Mouse (Mus musculus) embryonic facial prominence, embryonic 12.5 days (tissue): ENCODE measurements around the gene Galc. TPM values are rescaled to one million over a fixed set of nuclear protein-coding genes. Genes with fewer than 3 reads are reported as not detected.
"Not testable (repeated sequence)": the region's sequence is repeated elsewhere in the genome, so short reads cannot be mapped to it uniquely, and the experiment has no call there.

Experiments
- ATAC-seq: fragments of 200-750 bp; cut with Nextera tagmentation; 2 replicates; pipeline ENCODE4 v1.8.0; 2017; ENCODE audit not compliant: insufficient number of reproducible peaks, insufficient read depth, low FRiP score, low TSS enrichment
- H3K27ac ChIP-seq: fragments of 300-500 bp; sonication (generic); 2 replicates; pipeline ENCODE4 v1.5.1; 2016; ENCODE audit warnings: mild to moderate bottlenecking
- H3K27me3 ChIP-seq: fragments of 300-500 bp; sonication (generic); 2 replicates; pipeline ENCODE4 v1.6.1; 2016; ENCODE audit warnings: mild to moderate bottlenecking, moderate library complexity
- H3K36me3 ChIP-seq: fragments of 300-500 bp; sonication (generic); 2 replicates; pipeline ENCODE4 v1.6.1; 2016; ENCODE audit warnings: mild to moderate bottlenecking
- H3K4me1 ChIP-seq: fragments of 300-500 bp; sonication (generic); 2 replicates; pipeline ENCODE4 v1.6.1; 2016
- H3K4me2 ChIP-seq: fragments of 300-500 bp; sonication (generic); replicated peaks from 2 replicates; pipeline ENCODE4 v1.6.1; 2016; ENCODE audit warnings: mild to moderate bottlenecking, moderate library complexity
- H3K4me3 ChIP-seq: fragments of 300-500 bp; sonication (generic); 2 replicates; pipeline ENCODE4 v1.5.1; 2016; ENCODE audit warnings: mild to moderate bottlenecking
- H3K9ac ChIP-seq: fragments of 300-500 bp; sonication (generic); 2 replicates; pipeline ENCODE4 v1.6.1; 2016; ENCODE audit warnings: mild to moderate bottlenecking, moderate library complexity
- H3K9me3 ChIP-seq: fragments of 300-500 bp; sonication (generic); 2 replicates; pipeline ENCODE4 v1.6.1; 2016; ENCODE audit warnings: mild to moderate bottlenecking, moderate library complexity
- WGBS: fragments of 180-500 bp; shearing (Covaris S2); methylation state at CpG from one replicate; pipeline ENCODE4 v1.1.7; 2016; 5-methylcytosine and 5-hydroxymethylcytosine counted together
- polyA plus RNA-seq: library from polyadenylated mRNA; unstranded; fragments of >200 nt; fragmentation: Nextera tagmentation; extraction: Ambion mirVana; gene quantifications from 2 replicates; pipeline ENCODE4 v1.2.1, GENCODE M21; 2016

Gene Galc
- polyA plus RNA-seq, 1 experiment from 2014 or later: 10.2 TPM

DNA sequence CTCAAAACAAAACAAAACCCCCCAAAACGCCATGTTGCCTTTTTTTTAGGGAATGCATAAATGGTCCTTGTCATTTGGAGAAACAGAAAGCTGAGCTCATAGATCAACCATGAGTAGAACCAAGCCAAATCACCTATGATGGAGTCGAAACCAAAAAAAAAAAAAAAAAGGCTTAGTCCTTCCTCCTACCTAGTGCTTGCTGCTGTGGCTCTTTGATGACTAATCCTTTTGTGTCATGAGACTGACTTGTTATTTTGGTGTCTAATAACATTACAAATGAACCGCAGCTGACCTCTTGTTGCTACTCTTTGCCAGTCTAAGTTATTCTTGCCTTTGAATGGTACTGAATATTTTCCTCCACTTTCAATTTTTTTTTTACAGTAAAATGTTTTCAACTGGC lies 9.6 kb downstream of the Galc start:
- Histone ChIP-seq H3K27ac (no peak overlapping the region), H3K9ac (no peak overlapping the region), H3K4me1 (no peaks in the 10 kb centered on the region), H3K4me2 (no peak overlapping the region), H3K9me3 (no peaks in the 10 kb centered on the region), H3K27me3 (no peaks in the 10 kb centered on the region), H3K36me3 (peaks cover 5% of the 10 kb centered on the region; the same call in 1 of the 2 replicates), H3K4me3 (no peak overlapping the region)
- WGBS: 61% methylated on average over 3 of the region's 3 CpGs
- ATAC-seq: no peak

DNA sequence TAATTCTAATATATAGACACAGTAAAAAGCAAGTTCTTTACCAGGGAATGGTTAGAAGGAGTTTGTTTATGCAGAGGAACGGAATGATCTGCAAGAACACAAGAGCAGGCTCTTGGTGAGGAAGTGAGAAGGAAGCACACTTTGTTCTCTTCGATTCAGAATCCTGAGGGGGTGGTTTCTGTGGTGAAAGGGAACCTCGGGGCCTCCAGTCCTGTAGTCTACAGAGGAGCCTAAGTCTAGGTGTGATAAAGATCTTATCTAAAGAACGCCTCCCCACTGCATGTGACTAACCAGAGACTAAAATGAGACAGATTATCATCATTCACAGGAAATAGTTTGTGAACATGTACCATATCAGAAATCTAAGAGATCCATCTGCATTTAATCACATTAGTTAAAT lies 12.4 kb downstream of the Galc start:
- Histone ChIP-seq H3K27me3 (no peaks in the 10 kb centered on the region), H3K4me3 (no peak overlapping the region), H3K27ac (no peak overlapping the region), H3K4me1 (no peaks in the 10 kb centered on the region), H3K9ac (no peak overlapping the region), H3K36me3 (peaks cover 5% of the 10 kb centered on the region; the same call in 1 of the 2 replicates), H3K9me3 (no peaks in the 10 kb centered on the region), H3K4me2 (no peak overlapping the region)
- 68% methylated on average over 4 of the region's 4 CpGs for WGBS
- ATAC-seq: no peak

DNA sequence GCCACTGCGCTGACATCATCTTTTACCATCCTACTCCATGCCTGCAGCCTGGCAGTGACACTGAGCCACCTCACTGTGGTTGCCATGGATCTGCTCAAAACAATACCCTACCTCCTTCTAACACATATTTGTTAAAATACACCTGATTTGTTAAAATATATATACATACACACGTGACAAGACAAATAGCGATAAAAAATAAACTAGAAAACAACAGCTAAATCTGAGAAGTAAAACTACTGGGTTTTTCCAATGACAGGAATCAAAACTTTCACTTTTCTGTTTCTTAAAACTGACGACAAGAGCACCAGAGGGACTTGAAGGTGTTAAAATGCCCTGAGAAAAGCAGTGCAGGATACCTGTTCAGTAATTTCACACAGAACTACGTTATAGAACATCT lies 14.4 kb downstream of the Galc start:
- no peak overlapping the region for H3K9ac ChIP-seq
- H3K4me3 ChIP-seq: no peak overlapping the region
- H3K27me3 ChIP-seq: no peaks in the 10 kb centered on the region
- no peaks in the 10 kb centered on the region for H3K36me3 ChIP-seq
- H3K4me2 ChIP-seq: no peak overlapping the region
- 94% methylated on average over 5 of the region's 5 CpGs for WGBS
- H3K27ac ChIP-seq: no peak overlapping the region
- H3K9me3 ChIP-seq: no peaks in the 10 kb centered on the region
- no peaks in the 10 kb centered on the region for H3K4me1 ChIP-seq
- ATAC-seq: no peak

DNA sequence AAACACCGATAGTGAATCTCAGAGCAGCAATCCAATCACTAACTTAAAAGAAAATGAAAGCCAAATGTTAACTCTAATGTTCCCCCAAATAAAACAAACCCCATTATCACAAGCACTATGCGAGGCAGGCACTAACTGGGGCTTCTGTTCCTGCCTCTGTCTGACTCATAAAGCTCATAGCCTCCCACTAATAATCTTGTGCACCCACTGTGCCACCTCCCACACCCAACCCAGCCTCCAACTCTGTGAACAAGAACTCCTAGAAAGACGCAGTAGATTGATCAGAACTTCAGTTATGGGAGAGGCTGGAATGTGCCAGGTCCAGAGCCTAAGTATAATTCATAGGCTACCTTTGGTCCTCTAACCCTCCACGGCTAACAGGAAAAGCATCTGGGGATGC lies 15.1 kb downstream of the Galc start:
- no peaks in the 10 kb centered on the region for H3K4me1 ChIP-seq
- no peak overlapping the region for H3K4me2 ChIP-seq
- ATAC-seq: no peak
- H3K36me3 ChIP-seq: no peaks in the 10 kb centered on the region
- H3K9me3 ChIP-seq: no peaks in the 10 kb centered on the region
- H3K9ac ChIP-seq: no peak overlapping the region
- H3K27ac ChIP-seq: no peak overlapping the region
- 80% methylated on average over 4 of the region's 4 CpGs for WGBS
- H3K27me3 ChIP-seq: no peaks in the 10 kb centered on the region
- no peak overlapping the region for H3K4me3 ChIP-seq

DNA sequence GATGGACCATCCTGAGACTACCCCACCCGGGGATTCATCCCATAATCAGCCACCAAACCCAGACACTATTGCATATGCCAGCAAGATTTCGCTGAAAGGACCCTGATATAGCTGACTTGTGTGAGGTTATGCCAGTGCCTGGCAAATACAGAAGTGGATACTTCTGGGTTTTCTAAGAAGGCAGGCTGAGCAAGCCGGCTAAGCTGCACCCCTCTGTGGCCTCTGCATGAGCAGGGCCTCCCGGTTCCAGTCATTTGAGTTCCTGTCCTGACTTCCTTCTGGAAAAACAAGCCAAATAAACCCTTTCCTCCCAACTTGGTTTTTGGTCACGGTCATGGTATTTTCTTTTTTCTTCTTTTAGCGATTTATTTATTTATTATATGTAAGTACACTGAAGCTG lies 20.8 kb downstream of the Galc start:
- H3K9me3 ChIP-seq, ATAC-seq: not testable (repeated sequence)
- 90% methylated on average over 6 of the region's 6 CpGs for WGBS

DNA sequence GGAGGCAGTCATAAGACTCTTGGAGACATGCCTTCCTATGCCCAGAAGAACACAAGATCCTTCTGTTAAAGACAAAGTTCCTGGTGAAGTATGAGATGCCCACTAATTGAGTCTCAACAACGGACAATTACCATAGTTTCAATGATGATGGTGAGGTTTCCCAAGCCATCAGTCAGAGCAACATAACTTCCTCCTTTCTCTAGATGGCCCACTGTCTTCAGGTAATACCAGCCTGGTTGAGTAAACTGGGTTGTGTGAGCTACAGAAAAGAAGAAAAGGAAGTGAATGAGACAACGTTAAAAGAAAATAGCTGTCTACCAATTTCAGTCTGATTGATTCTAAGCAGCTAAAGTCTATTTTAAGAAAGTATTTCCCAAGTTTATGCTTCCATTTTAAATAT lies 32.2 kb downstream of the Galc start:
- no peak overlapping the region for H3K4me3 ChIP-seq
- no peaks in the 10 kb centered on the region for H3K9me3 ChIP-seq
- no peak for ATAC-seq
- WGBS: 90% methylated on average over 2 of the region's 2 CpGs
- H3K27me3 ChIP-seq: no peaks in the 10 kb centered on the region
- no peak overlapping the region for H3K27ac ChIP-seq
- H3K4me1 ChIP-seq: no peaks in the 10 kb centered on the region
- no peak overlapping the region for H3K4me2 ChIP-seq
- H3K9ac ChIP-seq: no peak overlapping the region
- peaks cover 6% of the 10 kb centered on the region; the same call in 1 of the 2 replicates for H3K36me3 ChIP-seq

More for the DNA sequence above, 20.8 kb downstream of the Galc start:
- not testable (repeated sequence) for H3K27ac ChIP-seq, H3K36me3 ChIP-seq, H3K27me3 ChIP-seq, H3K4me1 ChIP-seq, H3K4me2 ChIP-seq, H3K9ac ChIP-seq, H3K4me3 ChIP-seq

DNA sequence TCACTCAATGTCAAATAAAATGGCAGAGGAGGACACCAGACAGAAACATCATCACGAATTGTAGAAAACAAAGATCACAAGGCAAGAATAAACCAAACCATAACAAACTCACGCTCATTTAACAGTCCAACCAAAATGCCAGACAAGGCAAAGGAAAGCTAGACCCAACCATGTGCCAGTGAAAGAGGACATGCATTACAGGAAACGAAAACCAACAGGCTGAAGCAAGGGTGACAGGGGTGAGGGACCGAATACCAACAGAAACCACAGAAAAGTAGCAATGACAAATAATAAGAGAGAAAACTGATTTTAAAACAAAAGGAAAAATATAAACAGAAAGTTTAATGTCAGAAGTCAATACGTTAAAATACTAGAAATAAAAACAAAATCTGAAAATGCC lies 36.0 kb downstream of the Galc start:
- H3K9ac ChIP-seq: no peak overlapping the region
- ATAC-seq: no peak
- 63% methylated on average over 5 of the region's 5 CpGs for WGBS
- H3K4me1 ChIP-seq: no peaks in the 10 kb centered on the region
- H3K27ac ChIP-seq: no peak overlapping the region
- H3K9me3 ChIP-seq: no peaks in the 10 kb centered on the region
- peaks cover 6% of the 10 kb centered on the region; the same call in 1 of the 2 replicates for H3K36me3 ChIP-seq
- H3K4me3 ChIP-seq: no peak overlapping the region
- H3K4me2 ChIP-seq: no peak overlapping the region
- no peaks in the 10 kb centered on the region for H3K27me3 ChIP-seq

DNA sequence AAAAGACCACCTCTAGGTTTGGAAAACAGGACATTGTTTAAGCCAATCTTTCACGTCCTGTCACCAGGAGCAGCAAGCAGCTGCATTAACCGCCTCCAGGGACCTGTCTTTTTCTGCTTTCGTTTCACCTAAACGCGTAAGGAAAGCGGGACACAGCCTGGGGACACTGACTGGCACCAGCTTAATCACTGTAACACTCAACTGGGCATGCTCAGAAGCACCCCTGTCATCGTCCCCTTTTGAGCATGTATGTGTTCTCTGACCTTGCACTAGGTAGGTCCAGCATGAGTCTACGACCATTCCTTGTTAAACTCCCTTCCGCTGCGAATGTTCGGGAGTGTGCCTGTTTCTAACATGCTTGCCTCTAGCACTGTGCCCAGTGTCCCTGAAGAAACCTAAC lies 42.8 kb downstream of the Galc start:
- Histone ChIP-seq H3K4me2 (no peak overlapping the region), H3K36me3 (no peaks in the 10 kb centered on the region), H3K27ac (no peak overlapping the region), H3K27me3 (no peaks in the 10 kb centered on the region), H3K4me3 (no peak overlapping the region), H3K9me3 (no peaks in the 10 kb centered on the region), H3K9ac (no peak overlapping the region), H3K4me1 (no peaks in the 10 kb centered on the region)
- 58% methylated on average over 11 of the region's 11 CpGs for WGBS
- ATAC-seq: no peak

DNA sequence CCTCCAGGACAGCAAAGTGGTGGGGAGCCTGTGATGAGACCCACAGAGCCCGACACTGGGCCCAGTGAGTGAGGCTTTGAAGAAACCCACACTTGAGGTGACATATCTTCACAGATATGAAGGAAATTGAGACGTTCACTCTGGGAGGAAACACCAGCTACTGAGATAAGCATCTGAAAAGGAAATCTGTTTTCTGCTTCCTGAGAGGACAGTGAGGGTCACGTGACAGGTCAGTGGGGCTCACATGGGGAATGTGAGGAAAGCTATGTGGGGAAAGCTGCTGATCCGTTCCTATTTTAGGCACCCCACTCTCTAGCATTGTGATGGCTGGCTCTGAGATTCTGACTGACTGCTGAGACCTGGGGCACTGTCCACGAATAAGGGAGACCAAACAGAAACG lies 43.7 kb downstream of the Galc start:
- 41% methylated on average over 6 of the region's 6 CpGs for WGBS
- Histone ChIP-seq H3K4me2 (no peak overlapping the region), H3K27me3 (no peaks in the 10 kb centered on the region), H3K9me3 (no peaks in the 10 kb centered on the region), H3K4me1 (no peaks in the 10 kb centered on the region), H3K4me3 (no peak overlapping the region), H3K36me3 (0 out of 2 replicates have a peak, but pooled peaks cover 1% of the 10 kb centered on the region), H3K9ac (no peak overlapping the region), H3K27ac (no peak overlapping the region)
- no peak for ATAC-seq

DNA sequence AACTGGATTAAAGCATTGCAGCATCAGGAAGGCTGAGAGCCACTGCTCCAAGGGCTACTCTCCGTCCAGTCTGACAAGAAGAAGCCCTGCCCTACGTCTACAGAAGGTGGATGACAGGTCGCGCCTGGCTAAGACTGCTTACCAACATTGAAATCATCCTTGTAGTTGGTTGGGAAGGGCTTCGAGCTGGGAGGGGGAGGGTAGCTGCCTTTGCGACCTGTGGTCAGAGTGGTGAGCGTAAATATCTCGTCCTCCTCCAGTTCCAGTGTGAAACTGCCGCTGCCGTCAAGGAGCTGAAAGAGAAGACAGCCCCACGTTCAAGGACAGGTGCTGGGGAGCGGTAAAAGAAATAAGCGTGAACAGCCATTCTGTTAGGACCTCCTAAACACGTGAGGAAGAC lies 45.1 kb downstream of the Galc start:
- H3K36me3 ChIP-seq: 0 out of 2 replicates have a peak, but pooled peaks cover 8% of the 10 kb centered on the region
- H3K27me3 ChIP-seq: no peaks in the 10 kb centered on the region
- 87% methylated on average over 14 of the region's 14 CpGs for WGBS
- H3K27ac ChIP-seq: no peak overlapping the region
- no peak overlapping the region for H3K4me2 ChIP-seq
- H3K9me3 ChIP-seq: no peaks in the 10 kb centered on the region
- no peaks in the 10 kb centered on the region for H3K4me1 ChIP-seq
- ATAC-seq: no peak
- no peak overlapping the region for H3K9ac ChIP-seq
- H3K4me3 ChIP-seq: no peak overlapping the region

DNA sequence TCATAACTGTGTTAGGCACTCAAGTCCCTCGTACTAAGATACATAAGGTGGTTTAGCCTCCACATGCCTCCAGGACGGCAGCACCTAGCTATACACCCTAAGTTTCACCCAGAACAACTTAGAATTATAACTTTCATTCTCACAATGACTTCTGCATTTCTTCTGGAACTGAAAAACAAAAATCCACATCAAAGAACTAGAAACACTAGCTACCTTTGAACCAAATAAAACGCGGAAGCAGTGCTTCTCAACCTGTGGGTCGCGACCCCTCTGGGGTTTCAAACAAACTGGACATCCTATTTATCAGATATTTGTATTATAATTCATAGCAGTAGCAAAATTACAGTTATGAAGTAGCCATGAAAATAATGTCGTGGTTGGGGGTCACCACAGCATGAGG lies 45.5 kb downstream of the Galc start:
- Histone ChIP-seq H3K4me1 (no peaks in the 10 kb centered on the region), H3K9ac (no peak overlapping the region), H3K27ac (no peak overlapping the region), H3K4me3 (no peak overlapping the region), H3K36me3 (0 out of 2 replicates have a peak, but pooled peaks cover 8% of the 10 kb centered on the region), H3K27me3 (no peaks in the 10 kb centered on the region), H3K9me3 (no peaks in the 10 kb centered on the region), H3K4me2 (no peak overlapping the region)
- ATAC-seq: no peak
- 90% methylated on average over 7 of the region's 7 CpGs for WGBS

DNA sequence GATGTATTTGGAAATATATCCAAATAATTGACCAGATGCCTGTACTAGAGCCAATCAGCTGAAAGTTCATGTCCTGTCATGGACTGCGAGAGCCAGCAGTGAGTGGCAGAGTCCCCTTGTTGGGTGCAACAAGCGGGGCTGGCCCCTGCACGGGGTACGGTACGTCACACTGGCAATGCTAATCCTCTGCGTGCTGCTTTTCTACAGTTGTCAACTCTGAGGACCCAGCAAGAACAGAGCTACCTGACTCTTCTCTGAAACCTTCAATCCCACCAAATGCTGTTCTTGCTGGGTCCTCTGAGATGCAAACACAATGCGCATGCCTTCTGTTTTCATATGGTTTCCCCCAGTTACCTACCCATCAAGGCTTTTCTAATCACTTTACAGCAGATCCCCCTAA lies 45.9 kb downstream of the Galc start:
- no peak overlapping the region for H3K4me2 ChIP-seq
- no peak overlapping the region for H3K9ac ChIP-seq
- H3K4me1 ChIP-seq: no peaks in the 10 kb centered on the region
- H3K36me3 ChIP-seq: 0 out of 2 replicates have a peak, but pooled peaks cover 8% of the 10 kb centered on the region
- H3K4me3 ChIP-seq: no peak overlapping the region
- no peak for ATAC-seq
- WGBS: 89% methylated on average over 7 of the region's 7 CpGs
- H3K27me3 ChIP-seq: no peaks in the 10 kb centered on the region
- H3K9me3 ChIP-seq: no peaks in the 10 kb centered on the region
- no peak overlapping the region for H3K27ac ChIP-seq
